Mouse (Mus musculus): ENCODE results near the gene Mamld1.
"Not testable (repeated sequence)": the region's sequence is repeated elsewhere in the genome, so short reads cannot be mapped to it uniquely, and the experiment has no call there.

The Mamld1 gene

DNA sequence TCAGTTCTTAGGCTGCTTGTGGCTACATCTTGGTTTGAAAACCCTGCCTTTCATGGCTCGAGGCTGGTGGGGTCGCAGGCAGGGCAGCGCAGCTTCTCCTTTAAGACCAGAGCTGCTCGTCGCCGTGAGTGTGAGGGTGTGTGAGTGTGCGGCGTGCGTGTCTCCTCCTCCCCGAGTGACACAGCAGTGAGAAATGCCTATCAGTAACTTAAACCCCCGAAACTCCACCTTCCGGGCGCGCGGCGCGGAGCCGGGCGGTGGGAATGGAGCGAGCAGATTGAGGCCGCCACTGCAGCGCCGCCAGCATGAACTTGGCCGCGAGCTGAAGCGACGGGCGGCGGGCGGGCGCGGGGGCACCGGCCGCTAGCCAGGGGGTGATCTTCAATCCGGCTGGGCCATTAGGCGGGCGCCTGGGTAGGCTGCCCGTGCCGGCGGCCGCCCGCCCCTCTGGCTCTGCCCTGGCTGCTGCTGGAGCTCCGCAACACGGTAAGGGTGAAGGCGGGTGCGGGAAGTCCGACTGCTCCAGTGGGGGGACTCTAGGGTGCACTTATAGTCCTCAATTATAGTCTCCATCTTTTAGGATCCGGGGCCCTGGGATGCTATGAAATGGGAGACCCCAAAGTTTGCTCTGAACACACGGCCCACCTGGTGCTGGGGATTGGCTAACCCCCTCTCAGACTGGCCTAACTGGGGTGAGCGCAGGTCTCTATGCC lies at the start of gene Mamld1:
Gene Mamld1, plus strand, starts transcription at position 393 of the 713 bp plus-strand sequence.
- DNase-seq (ENCODE audit: low spot score in 2 of 2), result no peak

DNA sequence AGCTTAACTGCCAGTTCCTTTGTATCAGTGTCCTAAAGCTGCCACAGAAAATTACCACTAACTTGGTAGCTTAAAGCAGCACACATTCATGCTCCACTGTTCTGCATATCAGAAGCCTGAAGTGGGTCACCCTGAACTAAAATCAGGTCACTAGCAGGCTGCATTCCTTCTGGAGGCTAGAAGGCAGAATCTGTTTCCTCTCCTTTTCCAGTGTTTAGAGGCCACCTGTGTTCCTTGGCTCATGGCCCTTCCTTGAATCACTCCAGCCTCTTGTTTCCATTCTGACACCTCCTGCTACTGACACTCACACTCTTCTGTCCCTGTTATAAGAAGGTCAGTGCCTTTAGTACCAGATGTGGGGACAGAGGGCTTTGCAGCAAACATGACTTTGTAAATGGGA lies 25.3 kb upstream of the Mamld1 start:
- DNase-seq (ENCODE audit: low spot score in 2 of 2), result no peak

- no peak for DNase-seq (ENCODE audit: low spot score in 2 of 2)
Observed at GRCm38 (mm10) chrX:71028007-71028406, 22.0 kb upstream of the Mamld1 start.

GRCm38 (mm10) chrX:71028976-71029375 lies 21.1 kb upstream of the Mamld1 start:
- DNase-seq (ENCODE audit: low spot score in 2 of 2), result not testable (repeated sequence)

- DNase-seq (ENCODE audit: low spot score in 2 of 2), result no peak
Observed at GRCm38 (mm10) chrX:71050677-71051311, 738 bp downstream of the Mamld1 start.

DNA sequence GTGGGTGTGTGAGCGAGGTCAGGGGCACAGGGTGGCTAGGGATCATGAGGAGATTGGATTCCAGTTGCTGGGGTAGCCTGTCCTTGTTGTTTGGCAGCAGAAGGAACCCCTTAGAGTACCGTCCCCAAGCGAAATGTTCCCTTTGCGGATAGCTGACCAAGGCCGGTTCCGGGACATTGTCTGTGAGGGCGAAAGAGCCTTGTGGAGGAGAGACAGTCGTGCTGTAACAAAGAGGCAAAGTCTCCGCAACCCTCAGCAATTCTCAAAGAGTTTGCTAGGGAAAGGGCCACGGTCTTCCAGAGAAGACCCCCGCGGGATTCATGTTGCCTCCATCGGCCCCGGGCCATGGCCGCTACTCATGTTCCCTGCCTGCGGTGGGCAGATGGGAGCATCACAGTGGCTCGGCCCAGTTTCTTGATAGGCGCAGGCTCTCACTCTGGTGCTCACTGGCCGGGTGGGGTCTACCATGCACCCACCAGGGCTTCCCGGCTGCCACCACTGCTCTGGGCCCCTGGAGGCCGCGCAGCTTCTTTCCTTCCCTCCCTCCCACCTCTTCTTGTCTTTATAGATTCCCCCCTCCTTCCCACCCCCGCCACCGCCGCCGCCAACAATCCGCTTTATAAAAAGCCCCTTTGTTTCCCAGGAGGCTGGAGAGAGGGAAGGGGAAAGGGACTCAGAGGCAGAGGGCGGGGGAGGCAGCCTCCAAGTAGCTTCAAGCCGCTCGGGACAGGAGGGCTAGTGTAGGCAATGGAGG lies 1.5 kb downstream of the Mamld1 start:
- no peak for DNase-seq (ENCODE audit: low spot score in 2 of 2)

DNA sequence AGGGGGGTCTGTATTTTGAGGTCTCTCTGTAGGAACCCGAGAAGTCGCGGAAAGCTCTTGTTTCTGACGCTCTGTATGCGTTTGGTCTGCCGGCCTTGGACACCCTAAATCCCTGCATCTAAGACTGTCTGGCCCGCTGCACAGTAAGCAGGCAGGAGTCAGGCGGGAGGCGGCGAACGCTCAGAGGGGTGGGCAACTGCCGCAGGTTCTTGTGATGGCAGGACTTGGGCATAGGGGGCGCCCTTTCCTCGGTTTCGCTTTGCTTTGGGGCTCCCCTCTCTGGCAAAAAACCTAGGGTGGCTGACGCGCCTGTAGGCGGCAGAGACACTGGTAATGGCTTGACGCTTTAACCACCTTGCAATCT lies 2.0 kb downstream of the Mamld1 start:
- peak in 1 of 2 experiments; percentile 7 for DNase-seq (ENCODE audit: low spot score in 2 of 2)

- no peak for DNase-seq (ENCODE audit: low spot score in 2 of 2)
Observed at GRCm38 (mm10) chrX:71052481-71053216, 2.6 kb downstream of the Mamld1 start.

- no peak for DNase-seq (ENCODE audit: low spot score in 2 of 2)
Observed at GRCm38 (mm10) chrX:71053246-71053645, 3.2 kb downstream of the Mamld1 start.

DNA sequence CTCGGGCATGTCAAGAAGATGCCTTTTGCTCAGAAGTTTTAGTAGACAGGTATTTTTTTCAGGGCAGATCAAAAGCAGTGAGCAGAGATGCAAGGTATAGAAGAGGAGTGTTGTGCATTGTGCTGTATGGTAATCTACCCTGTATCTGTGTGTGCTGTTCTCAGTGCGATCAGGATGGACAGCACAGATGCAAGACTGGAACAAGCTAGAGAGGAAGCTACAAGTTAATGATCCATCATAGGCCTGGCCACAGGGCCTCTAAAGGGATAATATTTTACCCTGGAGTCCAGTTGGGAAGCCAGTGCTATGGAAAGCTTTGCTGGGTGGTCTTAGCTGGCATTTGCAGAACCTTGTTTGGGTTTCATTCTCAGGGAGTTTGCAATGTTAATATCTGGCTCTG lies 6.9 kb downstream of the Mamld1 start:
- no peak for DNase-seq (ENCODE audit: low spot score in 2 of 2)

- no peak for DNase-seq (ENCODE audit: low spot score in 2 of 2)
Observed at GRCm38 (mm10) chrX:71085092-71085807, 35.2 kb downstream of the Mamld1 start.

DNA sequence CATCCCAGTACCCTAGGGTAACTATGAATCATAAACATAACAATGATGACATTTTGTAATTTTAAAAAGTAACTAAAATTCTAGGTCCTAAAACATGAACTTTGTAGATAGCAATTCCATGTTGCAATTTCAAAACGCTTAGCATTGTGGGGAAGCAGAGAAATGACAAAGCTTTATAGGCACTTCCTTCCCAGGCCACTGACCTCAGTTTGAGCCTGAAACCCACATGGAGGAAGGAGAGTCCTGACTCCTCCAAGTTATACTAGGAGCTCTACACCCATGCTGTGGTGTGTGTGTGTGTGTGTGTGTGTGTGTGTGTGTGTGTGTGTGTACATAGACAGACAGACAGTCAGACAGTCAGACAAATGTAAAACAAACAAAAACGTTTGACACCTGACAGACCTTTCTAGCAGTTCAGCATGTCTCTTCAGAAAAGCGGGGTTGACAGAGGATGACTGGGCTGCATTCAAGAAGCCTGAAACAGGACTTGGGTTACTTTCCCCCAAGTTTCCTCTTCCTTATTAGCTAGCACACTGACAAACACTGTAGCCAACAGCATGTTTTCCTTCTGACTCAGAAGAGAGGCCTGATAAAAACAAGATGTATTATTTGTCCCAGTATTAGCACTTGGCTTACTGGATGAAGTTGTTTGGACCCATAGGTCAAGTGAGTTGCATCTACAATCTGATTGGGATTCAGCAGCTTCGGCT lies 37.5 kb downstream of the Mamld1 start:
- DNase-seq (ENCODE audit: low spot score in 2 of 2), result no peak

GRCm38 (mm10) chrX:71088080-71088414 lies 38.0 kb downstream of the Mamld1 start:
- DNase-seq (ENCODE audit: low spot score in 2 of 2), result no peak

GRCm38 (mm10) chrX:71105820-71106219 lies 55.8 kb downstream of the Mamld1 start:
- no peak for DNase-seq (ENCODE audit: low spot score in 2 of 2)

GRCm38 (mm10) chrX:71106392-71106791 lies 56.3 kb downstream of the Mamld1 start:
- no peak for DNase-seq (ENCODE audit: low spot score in 2 of 2)

GRCm38 (mm10) chrX:71108056-71108735 lies 58.1 kb downstream of the Mamld1 start:
- DNase-seq (ENCODE audit: low spot score in 2 of 2), result no peak

DNA sequence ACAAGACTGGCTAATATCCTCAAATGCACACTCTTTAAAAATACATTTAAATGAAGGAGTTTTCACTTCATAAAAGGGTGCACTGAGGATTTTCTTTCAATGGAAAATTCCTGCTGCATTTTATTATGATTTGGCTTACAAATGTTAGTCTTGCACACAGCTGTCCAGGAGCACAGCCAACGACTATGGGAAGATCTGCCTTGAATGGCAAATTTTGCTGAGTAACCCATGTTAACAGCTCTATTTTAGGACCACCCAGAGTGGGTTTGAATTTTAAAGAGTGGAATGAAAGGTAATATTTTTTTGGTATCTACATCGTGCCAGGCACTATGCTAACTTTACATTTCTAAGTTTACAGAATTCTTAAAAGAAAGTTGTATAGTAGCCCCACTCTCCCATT lies 60.3 kb downstream of the Mamld1 start:
- no peak for DNase-seq (ENCODE audit: low spot score in 2 of 2)

DNA sequence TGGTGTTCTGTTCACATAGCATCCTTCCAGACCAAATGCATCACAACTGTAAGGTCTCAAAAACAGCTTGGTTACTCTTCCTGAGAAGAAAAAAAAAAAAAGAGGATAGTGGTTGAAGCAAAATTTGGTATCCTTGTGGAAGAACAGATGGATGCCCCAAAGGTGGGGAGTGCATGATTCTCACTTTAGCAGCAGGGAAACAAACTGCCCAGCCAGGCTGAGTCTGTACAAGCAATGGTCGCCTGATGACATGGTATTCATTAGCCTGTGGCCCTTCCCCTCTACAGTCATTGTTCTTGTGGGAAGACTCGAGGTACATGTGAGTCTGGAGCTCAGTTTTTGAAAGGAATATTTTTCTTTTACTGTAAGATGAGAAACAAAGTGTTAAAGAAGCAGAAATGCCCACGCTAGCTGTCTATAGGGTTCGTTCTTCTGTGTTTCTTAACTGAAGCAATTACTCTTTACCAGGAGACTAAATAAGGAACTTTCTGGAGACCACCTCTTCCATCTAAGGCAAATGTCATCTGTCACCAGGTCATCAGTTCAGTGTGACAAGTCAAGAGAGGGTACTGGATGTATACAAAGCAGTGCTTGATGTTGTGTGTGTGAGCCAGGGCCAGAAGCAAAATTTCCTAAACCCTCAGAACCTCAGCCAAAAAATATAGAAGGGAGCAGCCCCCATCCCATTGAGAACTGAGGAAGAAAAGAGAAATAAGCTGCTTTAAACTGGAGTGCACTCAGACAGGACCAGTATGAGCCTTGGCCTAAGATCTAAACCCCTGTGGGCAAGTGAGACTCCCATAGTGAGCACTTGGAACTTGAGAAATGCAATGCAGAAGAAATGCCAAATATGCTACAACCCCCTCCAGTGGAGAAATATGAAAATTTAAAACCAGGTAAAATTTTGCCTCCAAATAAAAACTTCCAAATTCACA lies 72.6 kb downstream of the Mamld1 start:
- no peak for DNase-seq (ENCODE audit: low spot score in 2 of 2)

- no peak for DNase-seq (ENCODE audit: low spot score in 2 of 2)
Observed at GRCm38 (mm10) chrX:71125013-71125412, 75.0 kb downstream of the Mamld1 start.

Data from spleen, postnatal 14 days (tissue).